Mouse (Mus musculus) kidney, postnatal 36 days (tissue): Measurements from ENCODE around the gene Zbtb24.
A peak's percentile ranks its signal among the peaks of the same experiment; 100 is the strongest.
"Not testable (repeated sequence)": the region's sequence is repeated elsewhere in the genome, so short reads cannot be mapped to it uniquely, and the experiment has no call there.

Experiments
- DNase-seq, 2 experiments: peaks; one replicate each; pipeline ENCODE4 v3.0.0; 2021 to 2022; ENCODE audit warnings: mixed read lengths in 2 of 2

Zbtb24 gene

DNA sequence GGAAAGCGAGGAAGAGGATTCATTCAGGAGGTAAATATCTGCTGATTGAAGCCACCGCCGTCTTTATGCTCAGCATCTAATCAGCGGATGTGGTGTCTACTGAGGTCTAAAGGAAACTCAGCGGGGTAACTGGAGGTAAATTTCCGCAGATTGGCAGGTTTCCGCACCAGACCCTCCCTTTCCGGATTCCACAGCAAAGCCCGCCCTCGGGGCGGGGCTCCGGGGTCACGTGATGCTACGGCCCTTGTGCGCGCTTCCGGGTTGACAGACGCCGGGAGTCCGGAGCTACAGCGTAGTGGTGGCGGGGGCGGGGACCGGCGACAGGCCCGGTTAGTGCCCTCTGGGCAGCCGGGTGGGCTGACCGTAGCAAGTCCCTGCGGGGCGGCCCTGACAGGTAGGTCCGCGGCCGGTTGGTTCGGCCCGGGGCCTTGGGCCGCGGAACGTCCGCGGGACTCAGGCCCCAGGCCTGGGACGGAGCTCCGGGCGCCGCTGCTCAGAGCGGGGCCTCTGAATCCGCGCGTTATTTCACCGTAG is at the start of gene Zbtb24:
TSS of gene Zbtb24 (plus strand) at position 247 of the 534 bp plus-strand sequence.
- DNase-seq = peak; percentile 96 to 99

DNA sequence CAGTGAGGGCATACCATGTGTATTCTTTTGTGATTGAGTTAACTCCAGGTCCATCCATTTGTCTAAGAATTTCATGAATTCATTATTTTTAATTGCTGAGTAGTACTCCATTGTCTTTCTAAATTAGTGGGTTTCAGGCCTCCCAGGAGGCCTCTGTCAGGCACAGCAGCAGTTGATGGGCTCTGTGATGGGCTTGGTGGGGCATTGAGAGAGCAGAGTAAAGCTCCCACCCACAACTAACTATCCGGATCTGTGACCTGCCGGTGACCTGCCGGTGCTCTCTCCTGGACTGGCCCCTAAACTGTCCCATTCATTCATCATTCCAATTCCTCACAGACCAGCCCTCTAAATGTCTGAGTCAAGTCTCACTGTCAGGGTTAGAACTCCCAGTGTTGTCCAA is 49.1 kb upstream of the Zbtb24 start:
- DNase-seq = no peak

DNA sequence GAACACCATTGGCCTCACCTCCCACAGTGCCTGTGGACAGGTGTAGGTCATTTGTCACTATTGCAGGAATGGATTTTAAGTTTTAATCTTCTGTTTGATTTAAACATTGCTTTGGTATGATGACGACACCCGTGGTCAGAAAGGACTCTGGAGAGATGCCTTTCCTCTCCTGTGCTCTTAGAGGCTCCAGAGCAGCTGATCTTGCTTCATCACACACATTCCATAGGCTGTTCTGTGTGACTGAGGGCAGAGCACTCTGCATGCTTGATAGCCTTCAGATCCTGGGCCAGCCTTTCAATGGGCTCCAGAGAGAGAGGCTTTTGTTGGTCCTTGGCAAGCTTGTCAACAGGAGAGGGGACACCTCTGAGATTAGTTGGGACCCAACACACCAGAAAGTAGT is 46.8 kb upstream of the Zbtb24 start:
- no peak for DNase-seq

DNA sequence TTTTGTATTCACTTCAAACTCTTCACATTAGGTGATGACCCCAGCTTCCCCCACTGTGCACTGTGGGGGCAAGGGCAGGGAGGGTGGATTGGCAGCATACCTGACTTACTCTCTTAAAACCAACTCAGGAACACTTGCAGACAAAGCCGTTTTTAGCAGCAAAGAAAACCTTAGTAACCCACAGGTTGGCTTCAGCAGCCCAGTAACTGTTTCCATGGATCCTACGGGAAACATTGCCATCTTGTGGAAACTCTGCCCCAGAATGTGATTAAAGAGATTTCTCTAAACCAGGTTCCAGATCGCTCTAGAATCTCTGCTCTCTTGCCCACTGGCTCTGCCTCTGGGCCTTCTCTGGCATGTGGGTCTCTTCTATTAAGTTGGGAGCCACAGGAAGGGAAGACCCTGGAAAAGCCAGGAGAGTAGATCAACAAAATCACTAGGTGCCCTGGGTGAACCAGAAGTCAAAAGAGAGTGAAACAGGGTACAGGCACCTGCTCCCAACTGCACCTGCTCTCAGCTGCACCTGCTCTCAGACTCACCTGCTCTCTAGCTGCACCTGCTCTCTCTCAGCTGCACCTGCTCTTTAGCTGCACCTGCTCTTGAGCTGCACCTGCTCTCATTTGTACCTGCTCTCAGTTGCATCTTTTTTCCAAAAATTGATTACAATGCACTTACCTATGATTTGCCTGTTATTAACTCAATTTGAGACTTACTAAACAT is 46.1 kb upstream of the Zbtb24 start:
- DNase-seq = peak in 1 of 2 experiments; percentile 23

DNA sequence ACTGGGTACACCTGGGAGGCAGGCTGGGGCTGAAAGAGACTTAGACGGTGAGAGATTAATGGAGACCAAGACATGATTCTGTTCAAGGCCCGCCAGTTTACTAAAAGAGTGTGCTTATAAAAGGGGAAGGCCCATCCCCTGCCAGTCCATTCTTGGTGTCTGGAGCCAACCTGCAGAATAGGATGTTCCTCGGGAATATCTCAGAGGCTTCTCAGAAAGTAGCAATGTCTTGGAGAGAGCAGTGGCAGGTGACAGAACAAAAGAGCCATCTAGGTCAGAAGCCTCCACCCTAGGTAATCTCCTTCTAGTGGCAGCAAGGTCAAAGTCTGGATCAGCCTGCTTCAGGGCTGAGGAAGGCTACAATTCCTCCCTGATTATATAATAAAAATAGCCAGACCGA is 40.0 kb upstream of the Zbtb24 start:
- DNase-seq = not testable (repeated sequence)

DNA sequence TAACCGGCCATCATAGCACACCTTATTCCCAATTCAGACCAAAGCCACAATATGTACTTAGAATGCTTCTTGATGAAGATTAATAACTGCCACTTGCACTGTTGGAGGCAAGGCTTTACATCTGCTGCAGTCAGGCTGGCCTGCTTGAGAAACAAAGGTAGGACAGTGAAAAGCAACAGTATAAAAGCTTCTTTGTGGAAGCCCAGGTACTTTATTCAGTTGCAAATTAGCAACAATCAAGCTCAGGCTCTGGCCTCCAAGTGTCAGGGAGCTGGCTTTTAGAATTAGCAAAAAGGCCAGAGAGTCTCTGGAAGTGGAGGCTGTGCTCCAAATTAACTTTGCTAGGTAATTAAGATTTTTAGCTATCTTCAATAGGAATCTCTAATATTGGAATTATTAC is 39.4 kb upstream of the Zbtb24 start:
- not testable (repeated sequence) for DNase-seq

DNA sequence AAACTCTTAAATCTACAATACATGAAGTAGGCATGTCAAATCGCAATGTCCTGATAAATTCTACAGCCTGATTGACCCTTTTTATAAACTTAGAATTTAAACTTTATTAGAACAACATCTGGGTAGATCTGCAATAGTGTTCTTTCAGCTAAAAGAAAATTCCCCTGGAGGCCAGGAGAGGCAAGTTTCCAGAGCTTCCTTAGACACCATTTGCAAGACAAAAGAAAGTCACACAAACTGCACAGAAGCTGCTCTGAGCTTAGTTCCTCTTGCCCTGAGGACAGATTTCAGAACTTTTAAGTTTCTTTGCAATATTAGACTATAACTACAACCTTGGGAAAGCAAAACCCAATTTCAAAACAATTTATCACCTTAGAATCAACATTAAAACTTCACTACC is 36.7 kb upstream of the Zbtb24 start:
- DNase-seq = not testable (repeated sequence)

DNA sequence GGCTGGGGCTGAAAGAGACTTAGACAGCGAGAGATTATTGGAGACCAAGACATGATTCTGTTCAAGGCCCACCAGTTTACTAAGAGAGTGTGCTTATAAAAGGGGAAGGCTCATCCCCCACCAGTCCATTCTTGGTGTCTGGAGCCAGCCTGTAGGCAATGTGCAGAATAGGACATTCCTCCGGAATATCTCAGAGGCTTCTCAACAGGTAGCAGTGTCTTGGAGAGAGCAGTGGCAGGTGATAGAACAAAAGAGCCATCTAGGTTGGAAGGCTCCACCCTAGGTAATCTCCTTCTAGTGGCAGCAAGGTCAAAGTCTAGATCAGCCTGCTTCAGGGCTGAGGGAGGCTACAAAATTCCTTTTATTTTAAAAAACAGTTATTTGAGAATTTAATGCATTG is 34.8 kb upstream of the Zbtb24 start:
- not testable (repeated sequence) for DNase-seq

DNA sequence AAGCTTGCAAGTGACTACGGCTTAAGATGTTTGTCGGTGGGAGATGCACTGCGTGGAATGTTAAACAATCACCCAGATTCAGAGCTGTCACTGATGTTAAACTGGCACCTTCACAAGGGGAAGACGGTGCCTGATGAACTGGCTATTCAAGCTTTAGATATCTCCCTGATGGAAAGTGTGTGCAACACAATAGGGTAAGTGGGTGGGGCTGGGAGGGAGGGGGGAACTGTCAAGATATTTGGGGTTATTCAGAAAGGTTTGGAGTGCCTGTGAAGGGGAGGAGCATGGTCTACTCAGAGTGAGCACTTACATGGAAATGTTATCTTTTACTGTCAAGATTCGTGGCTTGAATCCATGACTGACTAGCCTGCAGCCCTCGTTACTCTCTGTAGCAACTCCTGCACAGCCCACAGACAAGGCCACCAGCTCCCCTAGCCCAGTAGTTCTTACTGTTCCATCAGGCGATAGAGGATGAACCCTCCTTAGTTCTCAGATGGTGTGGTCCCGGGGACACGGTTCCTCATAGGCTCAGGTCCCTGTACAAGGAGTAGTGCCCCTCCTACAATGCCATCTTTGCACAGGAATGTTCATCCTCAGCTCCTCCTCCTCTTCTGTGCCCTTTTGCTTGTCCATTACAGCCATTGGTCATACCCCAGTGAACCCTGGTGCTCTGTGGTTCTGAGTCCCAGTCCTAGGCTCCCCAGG is 29.5 kb upstream of the Zbtb24 start:
- no peak for DNase-seq

DNA sequence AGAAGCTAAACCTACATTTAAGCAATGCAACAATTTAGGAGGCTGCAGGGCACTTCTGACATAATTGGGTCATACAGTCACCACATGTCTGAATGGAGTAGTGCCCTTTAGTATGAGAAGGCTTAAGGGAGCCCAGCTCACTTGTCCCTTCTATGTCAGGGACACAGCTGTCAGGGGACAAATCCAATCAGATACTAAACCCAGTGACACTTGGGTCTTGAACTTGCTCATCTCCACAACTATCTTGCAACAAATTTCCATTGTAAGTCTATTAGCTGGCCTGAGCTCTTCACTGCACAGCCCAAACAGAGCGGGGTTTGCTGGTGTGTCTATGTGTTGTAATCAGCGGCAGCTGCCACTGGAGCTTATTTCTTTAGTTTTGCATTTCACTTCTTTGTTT is 26.5 kb upstream of the Zbtb24 start:
- DNase-seq = no peak

DNA sequence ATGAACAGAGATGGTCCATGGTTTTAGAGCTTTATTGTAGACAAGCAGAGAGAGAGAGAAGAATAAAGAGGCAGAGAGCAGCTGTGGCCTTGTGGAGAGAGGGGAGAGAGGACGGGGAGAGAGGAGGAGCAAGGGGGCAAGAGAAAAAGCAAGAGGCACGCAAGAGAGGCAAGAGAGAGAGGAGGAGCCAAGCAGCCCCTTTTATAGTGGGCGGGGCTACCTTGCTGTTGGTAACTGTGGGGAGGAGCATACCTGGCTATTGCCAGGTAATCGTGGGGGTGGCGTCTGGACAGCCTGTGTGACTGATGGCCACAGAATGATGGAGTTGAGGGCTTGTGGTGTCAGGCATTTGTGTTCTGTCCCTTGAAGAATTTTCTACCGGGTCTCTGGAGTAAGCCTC is 23.8 kb upstream of the Zbtb24 start:
- DNase-seq = no peak

DNA sequence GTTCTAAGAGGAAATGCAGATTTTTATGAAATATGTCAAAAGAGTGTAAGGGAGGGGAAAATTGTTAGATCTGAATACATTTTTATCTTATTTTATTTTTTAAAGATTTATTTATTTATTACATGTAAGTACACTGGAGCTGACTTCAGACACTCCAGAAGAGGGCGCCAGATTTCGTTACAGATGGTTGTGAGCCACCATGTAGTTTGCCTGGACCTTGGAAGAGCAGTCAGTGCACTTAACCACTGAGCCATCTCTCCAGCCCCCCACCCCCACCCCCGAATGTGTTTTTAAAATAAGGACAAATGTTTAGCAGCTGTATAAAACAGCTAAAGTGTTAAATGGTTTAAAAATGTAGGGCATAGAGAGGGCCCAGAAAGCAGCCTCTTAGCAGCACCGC is 15.6 kb upstream of the Zbtb24 start:
- DNase-seq = peak; percentile 72 to 85

DNA sequence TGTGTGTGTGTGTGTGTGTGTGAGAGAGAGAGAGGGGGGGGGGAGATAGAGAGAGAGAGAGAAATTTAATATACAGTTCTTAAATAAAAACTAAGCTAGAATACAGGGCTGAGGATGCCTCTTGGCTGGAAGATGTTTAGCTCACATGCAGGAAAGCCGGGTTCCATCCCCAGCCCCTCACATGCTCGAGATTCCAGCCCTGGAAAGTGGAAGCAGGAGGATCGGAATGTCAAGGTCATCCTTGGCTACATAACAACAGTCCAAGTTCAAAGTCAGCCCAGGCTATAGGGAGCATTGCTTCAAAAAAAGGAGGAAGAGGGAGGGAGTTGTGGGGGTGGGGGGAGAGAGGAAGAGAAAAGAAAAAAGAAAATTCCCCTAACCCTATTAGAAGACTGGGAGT is 15.0 kb upstream of the Zbtb24 start:
- no peak for DNase-seq

DNA sequence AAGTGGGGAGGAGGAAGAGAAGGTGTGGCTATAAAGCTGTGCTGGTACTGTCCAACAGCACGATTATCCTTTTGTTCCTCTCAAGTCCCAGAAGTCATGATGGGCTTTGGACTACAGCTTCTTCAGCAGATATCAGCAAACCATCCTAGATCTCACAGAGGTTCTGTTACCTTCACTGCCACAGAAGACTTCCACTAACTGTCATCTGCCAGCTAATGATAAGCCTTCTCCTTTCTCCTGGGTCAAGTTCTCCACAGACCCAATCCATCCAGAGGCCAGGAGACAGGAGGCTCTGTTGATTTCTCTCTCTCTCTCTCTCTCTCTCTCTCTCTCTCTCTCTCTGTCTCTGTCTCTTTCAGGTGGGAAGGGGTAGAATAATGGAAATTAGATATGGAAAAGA is 2.0 kb upstream of the Zbtb24 start:
- DNase-seq = no peak

DNA sequence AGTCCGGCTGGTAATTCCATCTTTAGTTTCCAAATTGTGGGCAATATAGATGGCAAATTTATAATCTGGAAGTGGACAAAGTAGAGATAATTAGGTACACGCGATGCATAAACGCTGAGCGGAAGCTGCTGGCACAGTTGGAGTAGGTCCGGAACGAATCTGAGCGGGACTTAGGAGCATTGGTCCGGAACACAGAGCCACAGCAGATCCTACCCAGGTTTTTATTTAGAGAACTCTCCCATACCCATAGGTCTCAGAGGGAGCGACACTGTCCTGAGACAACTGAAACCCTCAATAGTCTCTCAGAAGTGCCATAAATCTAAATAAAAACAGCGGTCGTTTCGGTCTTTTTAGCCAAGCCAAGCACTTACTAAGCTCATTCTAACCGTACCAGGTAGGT is 499 bp upstream of the Zbtb24 start:
- peak; percentile 43 to 63 for DNase-seq

DNA sequence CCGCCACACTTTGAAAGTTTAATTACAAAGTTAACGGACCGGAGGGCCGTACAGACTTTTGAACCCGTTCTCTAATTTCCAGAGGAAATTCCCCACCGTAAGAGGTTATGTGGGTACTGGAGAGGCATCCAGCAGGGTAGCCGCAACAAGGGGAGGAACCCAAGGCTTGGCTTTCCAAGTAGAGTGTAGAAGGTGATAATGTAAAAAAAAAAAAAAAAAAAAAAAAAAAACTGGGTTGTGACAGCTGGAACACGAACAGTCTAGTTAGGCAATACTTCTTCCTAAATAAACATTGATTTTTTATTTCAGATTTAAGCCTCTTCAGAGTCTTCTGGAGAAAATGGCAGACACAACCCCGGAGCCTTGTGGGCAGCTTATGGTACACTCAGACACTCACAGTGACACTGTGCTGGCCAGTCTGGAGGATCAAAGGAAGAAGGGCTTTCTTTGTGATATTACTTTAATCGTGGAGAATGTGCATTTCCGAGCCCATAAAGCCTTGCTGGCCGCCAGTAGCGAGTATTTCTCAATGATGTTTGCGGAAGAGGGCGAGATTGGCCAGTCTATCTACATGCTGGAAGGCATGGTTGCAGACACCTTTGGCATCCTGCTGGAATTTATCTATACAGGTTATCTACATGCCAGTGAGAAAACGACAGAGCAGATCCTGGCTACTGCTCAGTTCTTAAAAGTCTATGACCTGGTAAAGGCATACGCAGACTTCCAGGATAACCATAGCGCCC is 768 bp downstream of the Zbtb24 start:
- DNase-seq = no peak

DNA sequence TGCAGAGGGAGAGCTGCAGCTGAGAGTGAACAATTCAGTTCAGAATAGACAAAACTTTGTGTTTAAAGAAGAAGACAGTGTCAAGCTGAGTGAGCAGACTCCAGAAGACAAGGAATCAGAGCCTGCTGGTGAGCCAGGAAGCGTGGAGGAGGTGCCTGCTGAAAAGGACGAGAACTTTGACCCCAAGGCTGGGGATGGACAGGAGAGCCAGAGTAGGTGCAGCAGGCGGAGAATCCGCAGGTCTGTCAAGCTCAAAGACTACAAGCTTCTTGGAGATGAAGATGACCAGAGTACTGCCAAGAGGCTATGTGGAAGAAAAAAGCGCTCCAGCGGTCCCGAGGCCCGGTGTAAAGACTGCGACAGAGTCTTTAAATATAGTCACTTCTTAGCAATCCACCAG is 1.5 kb downstream of the Zbtb24 start:
- DNase-seq = peak; percentile 78 to 85

DNA sequence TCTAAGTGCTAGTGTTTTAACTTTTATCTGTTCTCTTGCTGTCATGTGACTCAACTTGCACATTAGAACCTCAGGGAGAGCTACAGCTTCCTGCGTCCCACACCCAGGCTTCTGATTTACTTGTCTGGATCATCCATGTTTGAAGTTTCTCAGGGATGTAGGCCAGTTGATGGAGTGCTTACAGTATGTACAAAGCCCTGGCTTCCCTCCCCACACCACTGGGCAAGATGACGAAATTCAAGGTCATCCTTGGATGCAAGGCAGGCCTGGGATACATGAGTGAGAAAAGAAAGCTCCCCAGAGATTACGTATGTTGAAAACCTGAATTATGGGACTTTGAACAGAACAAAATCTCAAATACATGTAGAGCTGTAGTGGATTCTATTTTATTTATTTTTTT is 2.6 kb downstream of the Zbtb24 start:
- DNase-seq = no peak

DNA sequence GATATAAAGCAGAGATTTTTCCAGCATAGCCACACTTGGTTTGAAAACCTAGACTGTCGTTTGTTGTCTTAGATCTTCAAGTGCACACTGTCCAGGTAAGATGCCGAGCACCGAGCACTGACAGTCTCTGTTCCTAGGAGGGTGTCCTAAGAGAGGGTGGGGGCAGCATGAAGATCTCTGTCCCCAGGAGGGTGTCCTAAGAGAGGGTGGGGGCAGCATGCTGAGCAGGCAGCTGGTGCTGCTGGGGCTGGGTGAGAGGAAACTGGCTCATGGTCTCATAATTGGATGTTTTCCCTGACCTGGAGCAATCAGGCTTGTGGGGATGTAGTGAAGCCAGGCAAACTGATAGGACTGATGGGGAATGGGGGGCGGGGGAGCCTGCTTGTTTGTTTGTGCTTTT is 9.8 kb downstream of the Zbtb24 start:
- no peak for DNase-seq

DNA sequence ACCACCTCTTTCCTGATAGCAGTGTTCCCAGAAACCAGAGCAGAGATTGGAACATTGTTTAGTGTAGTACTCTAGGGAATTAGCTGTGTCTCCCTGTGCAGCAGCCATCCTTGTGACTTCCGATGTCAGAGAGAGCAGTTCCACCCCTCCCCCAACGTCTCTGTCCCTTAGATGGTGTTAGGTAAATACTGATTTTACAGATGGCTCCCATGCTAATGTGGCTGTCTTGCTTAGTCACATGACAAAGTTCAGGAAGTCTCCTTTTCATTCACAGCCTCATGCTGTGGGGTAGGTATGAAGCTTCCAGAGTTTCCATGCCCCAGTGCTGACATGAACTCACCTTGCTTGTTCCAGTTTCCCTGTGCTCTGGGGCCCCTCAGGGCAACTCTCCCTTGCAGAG is 10.3 kb downstream of the Zbtb24 start:
- DNase-seq = no peak

DNA sequence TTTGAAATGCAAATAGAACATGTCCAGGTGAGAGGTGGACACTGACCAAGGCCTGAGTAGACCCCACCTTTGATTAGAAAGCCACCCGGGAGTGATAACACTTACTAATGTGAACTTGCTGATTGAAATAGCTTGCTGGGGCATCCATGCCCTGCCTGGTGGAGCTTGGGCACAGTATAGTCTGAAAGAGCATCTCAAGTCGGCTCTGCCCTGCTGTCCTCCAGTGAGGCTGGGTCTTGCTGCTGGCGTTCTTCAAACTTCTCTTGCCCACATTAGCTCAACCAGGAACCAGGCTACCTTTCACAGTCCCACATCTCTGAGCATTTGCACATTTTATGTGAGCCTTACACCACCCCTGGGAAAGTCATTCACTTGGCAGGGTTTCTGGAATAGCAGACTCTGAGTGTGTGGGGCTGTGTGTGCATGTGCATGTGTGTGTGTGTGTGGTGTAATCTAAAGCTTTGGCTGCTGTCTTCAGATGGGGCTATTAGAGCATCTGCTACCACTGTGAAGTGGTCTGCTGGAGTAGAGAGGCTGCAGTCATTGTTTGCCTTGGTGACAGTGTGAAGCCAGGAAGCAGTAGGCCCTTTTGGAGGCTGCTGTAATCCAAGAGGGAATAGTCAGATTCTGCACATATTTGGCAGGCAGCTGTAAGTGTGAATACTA is 11.0 kb downstream of the Zbtb24 start:
- DNase-seq = no peak

DNA sequence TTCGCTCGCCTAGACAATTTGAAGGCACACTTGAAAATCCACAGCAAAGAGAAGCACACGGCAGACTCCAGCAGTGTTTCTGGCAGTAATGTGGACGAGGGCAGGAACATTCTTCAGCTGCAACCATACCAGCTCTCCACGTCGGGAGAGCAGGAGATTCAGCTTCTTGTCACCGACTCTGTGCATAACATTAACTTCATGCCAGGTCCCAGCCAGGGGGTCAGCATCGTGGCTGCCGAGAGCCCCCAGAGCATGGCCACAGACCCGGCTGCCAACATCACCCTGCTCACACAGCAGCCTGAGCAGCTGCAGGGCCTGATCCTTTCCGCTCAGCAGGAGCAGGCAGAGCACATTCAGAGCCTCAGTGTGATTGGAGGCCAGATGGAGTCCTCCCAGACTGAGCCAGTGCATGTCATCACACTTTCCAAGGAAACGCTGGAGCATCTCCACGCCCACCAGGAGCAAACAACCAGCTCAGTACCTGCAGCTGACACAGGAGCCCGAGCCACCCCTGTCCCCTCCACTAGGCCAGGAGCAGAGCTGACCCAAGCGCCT is 14.3 kb downstream of the Zbtb24 start:
- no peak for DNase-seq

DNA sequence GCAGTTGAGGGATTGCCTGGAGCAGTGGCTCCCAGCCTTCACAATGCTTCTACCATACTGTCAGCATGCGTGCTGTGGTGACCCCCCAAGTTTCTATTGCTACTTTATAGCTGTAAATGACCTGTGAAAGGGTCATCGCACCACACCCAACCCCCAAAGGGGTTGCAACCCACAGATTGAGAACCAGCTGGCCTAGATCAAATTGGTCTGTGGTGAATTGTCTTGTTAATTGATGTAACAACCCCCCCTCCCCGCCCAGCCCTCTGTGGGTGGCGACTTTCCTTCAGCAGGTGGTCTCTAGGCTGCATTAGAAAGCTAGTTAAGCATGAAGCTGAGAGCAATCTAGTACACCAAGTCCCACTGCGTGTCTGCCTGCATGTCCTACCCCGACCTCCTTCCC is 17.1 kb downstream of the Zbtb24 start:
- DNase-seq = no peak
